Mouse (Mus musculus) intestine, postnatal 0 days (tissue): ENCODE measurements around the gene Nhs. TPM values are rescaled to one million over a fixed set of nuclear protein-coding genes. Genes with fewer than 3 reads are reported as not detected.

Experiments
- ATAC-seq: fragments of 200-750 bp; cut with Nextera tagmentation; 2 replicates; pipeline ENCODE4 v1.8.0; 2017; ENCODE audit warnings: mild to moderate bottlenecking, moderate TSS enrichment, moderate library complexity
- H3K27ac ChIP-seq: fragments of 300-500 bp; sonication (generic); 2 replicates; pipeline ENCODE4 v1.5.1; 2014; ENCODE audit warnings: mild to moderate bottlenecking, low read depth, low read length, moderate library complexity
- H3K27me3 ChIP-seq: fragments of 300-500 bp; sonication (generic); replicated peaks from 2 replicates; pipeline ENCODE4 v1.6.1; 2014; ENCODE audit warnings: low read length, mixed read lengths; ENCODE audit not compliant: control insufficient read depth, insufficient read depth
- H3K36me3 ChIP-seq: fragments of 300-500 bp; sonication (generic); 2 replicates; pipeline ENCODE4 v1.6.1; 2014; ENCODE audit warnings: mild to moderate bottlenecking, moderate library complexity; ENCODE audit not compliant: control insufficient read depth, insufficient read depth
- H3K4me1 ChIP-seq: fragments of 300-500 bp; sonication (generic); replicated peaks from 2 replicates; pipeline ENCODE4 v1.6.1; 2014; ENCODE audit warnings: antibody characterized with exemption, low read length, mixed read lengths; ENCODE audit not compliant: control insufficient read depth, insufficient read depth
- H3K4me2 ChIP-seq: fragments of 300-500 bp; sonication (generic); replicated peaks from 2 replicates; pipeline ENCODE4 v1.6.1; 2014; ENCODE audit warnings: low read depth, mild to moderate bottlenecking, moderate library complexity
- H3K4me3 ChIP-seq: fragments of 300-500 bp; sonication (generic); 2 replicates; pipeline ENCODE4 v1.5.1; 2014; ENCODE audit warnings: low read depth, low read length
- H3K9ac ChIP-seq: fragments of 300-500 bp; sonication (generic); 2 replicates; pipeline ENCODE4 v1.6.1; 2014; ENCODE audit warnings: mild to moderate bottlenecking, low read depth, low read length
- H3K9me3 ChIP-seq: fragments of 300-500 bp; sonication (generic); 2 replicates; pipeline ENCODE4 v1.6.1; 2016; ENCODE audit warnings: mixed run types; ENCODE audit not compliant: control insufficient read depth
- CTCF ChIP-seq: sonication (generic); IDR thresholded peaks from 2 replicates; pipeline ENCODE4 v1.5.1; 2016; ENCODE audit warnings: low read depth, mild to moderate bottlenecking, control low read depth, antibody characterized with exemption, moderate library complexity
- whole genome bisulfite sequencing: fragments of 180-500 bp; shearing (Covaris S2); extraction: QIAGEN DNeasy Blood & Tissue Kit; methylation state at CpG from one replicate; pipeline ENCODE4 v1.1.7; 2014; 5-methylcytosine and 5-hydroxymethylcytosine counted together
- polyA plus RNA-seq: library from polyadenylated mRNA; unstranded; fragments of >200 nt; fragmentation: Nextera tagmentation; extraction: Ambion mirVana; gene quantifications from 2 replicates; pipeline ENCODE4 v1.2.1, GENCODE M21; 2015

Gene Nhs
- 0.34 and 0.37 TPM in 2 replicates for polyA plus RNA-seq

- Histone ChIP-seq H3K36me3 (no peaks in the 10 kb centered on the region), H3K27me3 (0 out of 2 replicates have a peak, but pooled peaks cover 6% of the 10 kb centered on the region), H3K4me2 (peak within 1 kb of the TSS; percentile 81), H3K9ac (0 out of 2 replicates have a peak within 1 kb of the TSS, but pooled peaks have one; percentile 22), H3K27ac (no peak within 1 kb of the TSS), H3K4me1 (no peaks in the 10 kb centered on the region), H3K9me3 (no peaks in the 10 kb centered on the region), H3K4me3 (peak within 1 kb of the TSS; percentile 47)
- TF ChIP-seq CTCF, result peak; percentile 65
- peak; percentile 73 for ATAC-seq
- WGBS, result 21% methylated on average over 47 of the region's 61 CpGs
These were observed at the start of gene Nhs for GRCm38 (mm10) chrX:162159637-162160611. TSS of gene Nhs (minus strand) at chrX:162159730.

- Histone ChIP-seq H3K9ac (no peak overlapping the region), H3K4me3 (no peak overlapping the region), H3K9me3 (no peaks in the 10 kb centered on the region), H3K4me2 (no peak overlapping the region), H3K27ac (no peak overlapping the region), H3K27me3 (no peaks in the 10 kb centered on the region), H3K4me1 (no peaks in the 10 kb centered on the region), H3K36me3 (no peaks in the 10 kb centered on the region)
- WGBS, result 74% methylated on average over 2 of the region's 2 CpGs
- no peak for TF ChIP-seq CTCF
- no peak for ATAC-seq
These were observed 46.9 kb upstream of the Nhs start for GRCm38 (mm10) chrX:162206350-162206884.

DNA sequence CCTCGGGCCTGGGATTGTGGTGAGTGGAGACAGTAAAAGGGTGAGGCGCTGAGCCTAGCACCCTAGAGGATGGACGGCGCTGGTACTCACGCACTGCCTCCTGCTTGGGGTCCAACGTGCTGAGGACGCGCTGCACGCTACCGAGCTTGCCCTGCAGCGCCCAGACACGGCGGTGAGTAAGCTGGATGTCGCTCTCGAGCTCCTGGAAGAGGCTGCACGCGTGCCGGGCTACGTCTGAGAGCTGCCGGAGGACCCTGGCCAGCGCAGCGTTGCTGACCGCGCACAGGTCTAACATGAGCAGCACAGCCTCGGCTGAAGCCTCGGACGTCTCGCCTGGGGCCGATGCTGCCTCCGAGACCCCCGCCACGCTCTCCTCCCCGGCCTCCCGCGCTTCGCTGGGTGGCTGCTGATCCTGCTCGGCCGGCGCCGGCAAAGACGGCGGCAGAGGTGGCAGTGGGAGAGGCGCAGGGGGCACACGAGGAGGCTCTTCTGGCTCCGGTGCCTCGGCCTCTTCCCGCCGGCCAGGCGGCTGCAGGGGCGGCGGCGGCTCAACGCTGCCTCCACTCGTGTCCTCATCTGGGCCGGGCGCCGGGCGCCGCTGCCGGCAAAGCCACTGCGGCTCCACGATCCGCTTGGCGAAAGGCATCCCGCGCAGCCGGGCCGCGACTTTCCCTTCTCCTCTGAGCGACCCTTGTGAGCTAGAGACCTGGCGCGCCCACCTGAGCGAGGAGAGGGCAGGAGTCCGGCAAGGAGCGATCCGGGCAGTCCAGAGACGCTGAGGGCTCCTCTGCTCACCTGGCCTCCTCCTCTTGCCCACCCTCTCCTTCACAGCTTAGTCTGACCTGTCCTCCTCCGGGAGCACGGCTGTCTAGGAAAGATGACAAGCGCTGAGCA lies 540 bp downstream of the Nhs start:
- ATAC-seq, result peak; percentile 53
- H3K27me3 ChIP-seq, result 0 out of 2 replicates have a peak, but pooled peaks cover 6% of the 10 kb centered on the region
- no peak; the same call in 1 of the 2 replicates for TF ChIP-seq CTCF
- H3K4me2 ChIP-seq, result peak overlapping the region; percentile 81
- H3K9ac ChIP-seq, result 0 out of 2 replicates have a peak overlapping the region, but pooled peaks have one; percentile 22
- no peak overlapping the region for H3K27ac ChIP-seq
- no peaks in the 10 kb centered on the region for H3K36me3 ChIP-seq
- H3K4me1 ChIP-seq, result no peaks in the 10 kb centered on the region
- no peaks in the 10 kb centered on the region for H3K9me3 ChIP-seq
- WGBS, result 24% methylated on average over 70 of the region's 80 CpGs
- peak overlapping the region; percentile 47 for H3K4me3 ChIP-seq

DNA sequence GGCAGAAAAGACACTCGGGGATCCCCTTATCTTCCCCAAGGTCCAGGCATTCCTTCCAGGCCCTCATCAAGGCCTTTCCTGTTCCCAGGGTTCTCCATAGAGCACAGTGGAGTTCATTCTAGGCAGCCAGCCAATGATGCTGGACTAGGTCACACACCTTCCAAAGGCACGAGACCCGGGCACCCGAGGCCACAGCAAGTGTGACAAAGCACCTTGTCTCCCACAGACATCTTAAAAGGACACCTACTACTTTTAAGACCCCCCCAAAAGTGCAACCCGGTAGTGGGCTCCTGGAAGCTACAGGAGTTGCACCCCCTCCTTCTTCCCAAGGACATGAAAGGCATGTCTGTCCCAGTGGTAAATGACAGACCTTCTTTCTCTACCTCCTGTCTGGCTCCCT lies 1.4 kb downstream of the Nhs start:
- Histone ChIP-seq H3K36me3 (no peaks in the 10 kb centered on the region), H3K27me3 (0 out of 2 replicates have a peak, but pooled peaks cover 6% of the 10 kb centered on the region), H3K4me1 (no peaks in the 10 kb centered on the region), H3K27ac (no peak overlapping the region), H3K9me3 (no peaks in the 10 kb centered on the region), H3K4me2 (peak overlapping the region; percentile 81), H3K4me3 (peak overlapping the region; percentile 47), H3K9ac (no peak overlapping the region)
- no peak for TF ChIP-seq CTCF
- ATAC-seq, result no peak
- 47% methylated on average over 5 of the region's 5 CpGs for WGBS

DNA sequence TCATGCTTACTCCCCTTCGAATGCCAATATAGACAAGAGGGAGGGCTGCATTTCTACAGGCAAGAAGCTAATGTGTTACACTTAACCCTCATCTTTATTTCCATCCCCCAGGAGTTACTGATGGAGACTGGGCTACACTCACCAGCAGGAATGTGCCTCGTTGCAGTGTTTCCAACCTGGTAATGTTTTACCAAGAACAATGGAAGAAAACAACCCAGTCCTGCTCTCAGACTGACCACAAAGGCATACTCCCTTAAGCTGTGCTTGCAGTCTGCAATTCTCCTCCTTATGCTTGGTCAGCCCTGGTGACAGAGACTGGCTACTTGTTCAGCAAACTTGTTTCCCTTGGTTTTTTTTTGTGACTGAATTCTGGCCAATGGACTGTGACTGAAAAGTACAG lies 21.7 kb downstream of the Nhs start:
- H3K4me1 ChIP-seq, result no peaks in the 10 kb centered on the region
- no peaks in the 10 kb centered on the region for H3K9me3 ChIP-seq
- H3K27me3 ChIP-seq, result peaks cover 8% of the 10 kb centered on the region; the same call in 1 of the 2 replicates
- TF ChIP-seq CTCF, result no peak
- H3K36me3 ChIP-seq, result no peaks in the 10 kb centered on the region
- no peak overlapping the region for H3K4me3 ChIP-seq
- no peak overlapping the region for H3K27ac ChIP-seq
- ATAC-seq, result no peak
- H3K4me2 ChIP-seq, result no peak overlapping the region
- no peak overlapping the region for H3K9ac ChIP-seq
- 52% methylated on average over 2 of the region's 2 CpGs for WGBS

GRCm38 (mm10) chrX:162113257-162113656 lies 46.3 kb downstream of the Nhs start:
- no peak for ATAC-seq
- Histone ChIP-seq H3K36me3 (no peaks in the 10 kb centered on the region), H3K27ac (no peak overlapping the region), H3K27me3 (no peaks in the 10 kb centered on the region; the same call in 1 of the 2 replicates), H3K4me3 (no peak overlapping the region), H3K4me2 (no peak overlapping the region), H3K9me3 (no peaks in the 10 kb centered on the region), H3K9ac (no peak overlapping the region), H3K4me1 (no peaks in the 10 kb centered on the region)
- TF ChIP-seq CTCF, result no peak
- 43% methylated on average over 5 of the region's 5 CpGs for WGBS
